Mouse (Mus musculus) CH12.LX (cell line): Measurements from ENCODE around the gene Dlg5.

Experiments
- CTCF ChIP-seq, 2 experiments: IDR thresholded peaks in 1 of 2; conservative IDR thresholded peaks in 1 of 2; 2 replicates each; pipeline ENCODE4 v1.5.1; 2011 to 2012; ENCODE audit warnings: low read depth in 2 of 2, low read length in 2 of 2, improper control_type of control experiment in 1 of 2, inconsistent platforms in 1 of 2, mild to moderate bottlenecking in 1 of 2, moderate library complexity in 1 of 2
- POLR2A ChIP-seq: IDR thresholded peaks from 2 replicates; pipeline ENCODE4 v1.6.1; 2011; ENCODE audit warnings: low read depth, mild to moderate bottlenecking, improper control_type of control experiment, low read length

GRCm38 (mm10) chr14:24144821-24145220 is 100.9 kb downstream of the Dlg5 start:
- TF ChIP-seq CTCF (conservative IDR thresholded peaks at IDR 0.05 in 1 of 2, IDR thresholded peaks at IDR 0.05 in 1 of 2; ENCODE audit: low read depth in 2 of 2, low read length in 2 of 2) (no peak), POLR2A (no peak)
